Mouse (Mus musculus): ENCODE data around the gene Mall. TPM values are rescaled to one million over a fixed set of nuclear protein-coding genes. Genes with fewer than 3 reads are reported as not detected.

Mall gene
- polyA plus RNA-seq, 1 experiment from 2014 or later: 1.7 TPM

Other genes with a start within 250 kb of the Mall start
- 2.2 and 2.8 TPM in 2 replicates for gene Kcnip3, start 207.8 kb downstream of the Mall start, polyA plus RNA-seq (2015; fragmentation: Nextera tagmentation; extraction: Ambion mirVana)
- 0.36 and 0.81 TPM in 2 replicates for gene Prom2, start 188.5 kb downstream of the Mall start, polyA plus RNA-seq (2015; fragmentation: Nextera tagmentation; extraction: Ambion mirVana)
- gene Zfp661, start 142.8 kb downstream of the Mall start, polyA plus RNA-seq (2015; fragmentation: Nextera tagmentation; extraction: Ambion mirVana): 1.7 and 2.3 TPM in 2 replicates
- gene Mrps5, start 142.7 kb downstream of the Mall start, polyA plus RNA-seq (2015; fragmentation: Nextera tagmentation; extraction: Ambion mirVana): 152 and 158 TPM in 2 replicates
- gene Mal, start 73.2 kb downstream of the Mall start, polyA plus RNA-seq (2015; fragmentation: Nextera tagmentation; extraction: Ambion mirVana): 1.1 and 4.6 TPM in 2 replicates
- 17.3 and 17.4 TPM in 2 replicates for gene Nphp1, start 59.0 kb upstream of the Mall start, polyA plus RNA-seq (2015; fragmentation: Nextera tagmentation; extraction: Ambion mirVana)
- gene Mtln, start 62.6 kb upstream of the Mall start, polyA plus RNA-seq (2015; fragmentation: Nextera tagmentation; extraction: Ambion mirVana): 54.4 and 57.5 TPM in 2 replicates
- gene Bub1, start 101.9 kb upstream of the Mall start, polyA plus RNA-seq (2015; fragmentation: Nextera tagmentation; extraction: Ambion mirVana): 33.4 and 34.1 TPM in 2 replicates
- gene Acoxl, start 108.9 kb upstream of the Mall start, polyA plus RNA-seq (2015; fragmentation: Nextera tagmentation; extraction: Ambion mirVana): 3.3 and 3.6 TPM in 2 replicates

Measured in thymus, postnatal 0 days (tissue).